Mouse (Mus musculus) heart, embryonic 12.5 days (tissue): ENCODE data around the gene Cacybp. TPM values are rescaled to one million over a fixed set of nuclear protein-coding genes. Genes with fewer than 3 reads are reported as not detected.

Experiments
- ATAC-seq: fragments of 200-750 bp; cut with Nextera tagmentation; 2 replicates; pipeline ENCODE4 v1.8.0; 2017; ENCODE audit warnings: moderate TSS enrichment, moderate library complexity; ENCODE audit not compliant: insufficient number of reproducible peaks, low FRiP score
- H3K27ac ChIP-seq: fragments of 300-500 bp; sonication (generic); 2 replicates; pipeline ENCODE4 v1.5.1; 2016; ENCODE audit warnings: mild to moderate bottlenecking, moderate library complexity; ENCODE audit not compliant: poor library complexity, severe bottlenecking
- H3K27me3 ChIP-seq: fragments of 300-500 bp; sonication (generic); replicated peaks from 2 replicates; pipeline ENCODE4 v1.6.1; 2016; ENCODE audit warnings: mild to moderate bottlenecking, moderate library complexity
- H3K36me3 ChIP-seq: fragments of 300-500 bp; sonication (generic); 2 replicates; pipeline ENCODE4 v1.6.1; 2016; ENCODE audit warnings: mild to moderate bottlenecking, moderate library complexity
- H3K4me1 ChIP-seq: fragments of 300-500 bp; sonication (generic); replicated peaks from 2 replicates; pipeline ENCODE4 v1.6.1; 2016; ENCODE audit warnings: mild to moderate bottlenecking
- H3K4me2 ChIP-seq: fragments of 300-500 bp; sonication (generic); 2 replicates; pipeline ENCODE4 v1.6.1; 2016; ENCODE audit warnings: mild to moderate bottlenecking, moderate library complexity
- H3K4me3 ChIP-seq: fragments of 300-500 bp; sonication (generic); 2 replicates; pipeline ENCODE4 v1.5.1; 2016; ENCODE audit warnings: mild to moderate bottlenecking
- H3K9ac ChIP-seq: fragments of 300-500 bp; sonication (generic); 2 replicates; pipeline ENCODE4 v1.6.1; 2016; ENCODE audit warnings: mild to moderate bottlenecking, moderate library complexity
- H3K9me3 ChIP-seq: fragments of 300-500 bp; sonication (generic); replicated peaks from 2 replicates; pipeline ENCODE4 v1.6.1; 2016; ENCODE audit warnings: mild to moderate bottlenecking, moderate library complexity
- WGBS: fragments of 180-500 bp; shearing (Covaris S2); methylation state at CpG from one replicate; pipeline ENCODE4 v1.1.7; 2016; 5-methylcytosine and 5-hydroxymethylcytosine counted together
- polyA plus RNA-seq: library from polyadenylated mRNA; unstranded; fragments of >200 nt; fragmentation: Nextera tagmentation; extraction: Ambion mirVana; gene quantifications from 2 replicates; pipeline ENCODE4 v1.2.1, GENCODE M21; 2016

Gene Cacybp
- polyA plus RNA-seq, 1 experiment from 2014 or later = 181 TPM

DNA sequence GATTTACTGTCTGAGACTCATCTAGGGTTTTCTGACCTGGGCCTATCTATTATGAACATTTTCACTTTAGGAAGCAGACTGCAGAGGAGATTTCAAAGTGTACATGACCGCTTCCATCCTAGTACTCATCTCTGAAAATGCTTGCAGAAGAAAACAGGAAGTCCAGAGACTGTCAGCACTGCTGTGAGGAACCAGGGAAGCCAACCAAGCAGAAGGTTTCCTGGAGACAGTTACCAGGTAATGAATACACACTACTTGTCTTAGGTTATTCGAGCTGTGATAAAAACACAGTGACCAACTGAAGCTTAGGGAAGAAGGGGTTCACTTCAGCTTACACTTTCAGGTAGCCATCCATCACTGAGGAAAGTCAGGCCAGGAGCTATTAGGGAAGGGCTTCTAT is 33.3 kb upstream of the Cacybp start:
- Histone ChIP-seq H3K4me1 (peaks cover 25% of the 10 kb centered on the region), H3K9ac (no peak overlapping the region), H3K4me2 (no peak overlapping the region), H3K36me3 (no peaks in the 10 kb centered on the region), H3K9me3 (no peaks in the 10 kb centered on the region), H3K27ac (no peak overlapping the region), H3K27me3 (no peaks in the 10 kb centered on the region), H3K4me3 (no peak overlapping the region)
- ATAC-seq = no peak
- 72% methylated on average over 2 of the region's 2 CpGs for WGBS

DNA sequence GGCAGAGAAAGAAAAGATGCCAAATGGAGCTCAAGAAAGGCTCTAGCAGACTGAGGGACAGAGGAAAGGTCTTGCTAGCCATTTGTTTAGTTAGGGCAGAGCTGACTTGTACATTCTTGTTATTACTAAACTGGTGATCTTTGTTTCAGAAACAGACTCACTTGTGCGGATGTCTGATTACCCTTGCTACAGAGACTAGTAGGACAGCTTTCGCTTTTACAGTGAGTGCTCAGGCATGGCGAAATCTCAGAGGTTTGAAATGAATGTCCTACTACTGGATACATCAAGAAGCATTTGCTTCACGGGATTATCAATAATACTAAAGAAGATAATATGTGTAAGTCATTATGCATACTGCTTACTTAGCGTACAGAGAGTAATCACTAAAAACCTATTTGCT is 32.0 kb upstream of the Cacybp start:
- H3K36me3 ChIP-seq = peaks cover 7% of the 10 kb centered on the region; the same call in 1 of the 2 replicates
- H3K4me3 ChIP-seq = no peak overlapping the region
- H3K27me3 ChIP-seq = no peaks in the 10 kb centered on the region
- peaks cover 15% of the 10 kb centered on the region for H3K4me1 ChIP-seq
- no peak overlapping the region for H3K9ac ChIP-seq
- H3K4me2 ChIP-seq = no peak overlapping the region
- ATAC-seq = no peak
- WGBS = 89% methylated on average over 5 of the region's 5 CpGs
- no peak overlapping the region for H3K27ac ChIP-seq
- peaks cover 4% of the 10 kb centered on the region; the same call in 1 of the 2 replicates for H3K9me3 ChIP-seq

DNA sequence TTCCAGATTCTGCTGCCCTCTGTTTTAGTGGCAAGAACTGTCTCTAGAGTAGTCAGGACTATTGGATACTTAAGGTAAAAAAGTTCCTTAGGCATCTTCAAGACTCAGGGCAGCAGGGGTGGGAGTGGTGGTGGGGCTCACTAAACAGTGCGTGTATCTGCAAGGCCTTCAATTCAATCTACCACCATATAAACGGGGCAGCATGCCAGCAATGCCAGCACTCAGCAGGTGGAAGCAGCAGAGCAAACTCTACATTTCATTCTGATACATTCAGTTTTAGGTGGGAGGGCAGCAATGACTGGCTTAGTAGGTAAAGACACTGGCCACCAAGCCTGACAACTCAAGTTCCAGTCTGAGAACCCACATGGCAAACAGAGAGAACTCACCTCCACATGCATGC is 27.4 kb upstream of the Cacybp start:
- Histone ChIP-seq H3K9ac (no peak overlapping the region), H3K27ac (no peak overlapping the region), H3K36me3 (peaks cover 7% of the 10 kb centered on the region; the same call in 1 of the 2 replicates), H3K4me3 (no peak overlapping the region), H3K9me3 (peaks cover 4% of the 10 kb centered on the region; the same call in 1 of the 2 replicates), H3K27me3 (no peaks in the 10 kb centered on the region), H3K4me1 (no peaks in the 10 kb centered on the region), H3K4me2 (no peak overlapping the region)
- 91% methylated on average over 2 of the region's 2 CpGs for WGBS
- no peak for ATAC-seq

DNA sequence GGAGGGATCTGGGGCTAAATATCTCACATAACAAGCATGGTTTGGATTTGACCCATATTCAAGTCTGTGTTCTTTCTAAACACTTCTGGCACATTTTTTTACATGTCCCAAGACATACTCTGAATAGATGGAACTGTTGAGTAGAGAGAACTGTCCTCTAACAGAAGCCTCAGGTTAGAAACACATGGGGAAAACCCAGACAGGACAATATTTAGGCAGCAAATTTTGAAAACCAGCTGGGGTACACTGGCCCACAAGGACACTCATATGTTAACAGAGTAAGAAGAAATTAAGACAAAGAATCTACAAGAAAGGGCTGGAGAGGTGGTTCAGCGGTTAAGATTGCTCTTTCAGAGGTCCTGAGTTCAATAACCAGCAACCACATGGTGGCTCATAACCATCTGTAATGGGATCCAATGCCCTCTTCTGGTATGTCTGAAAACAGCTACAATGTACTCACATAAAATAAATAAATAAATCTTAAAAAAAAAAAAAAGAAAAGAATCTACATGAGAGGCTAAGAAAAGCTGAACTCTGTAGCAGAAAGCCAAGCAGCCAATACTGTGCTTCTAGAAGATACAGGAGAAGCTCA is 26.3 kb upstream of the Cacybp start:
- H3K4me3 ChIP-seq = no peak overlapping the region
- H3K36me3 ChIP-seq = peaks cover 7% of the 10 kb centered on the region; the same call in 1 of the 2 replicates
- no peak overlapping the region for H3K27ac ChIP-seq
- 76% methylated on average over 1 of the region's 1 CpGs for WGBS
- no peaks in the 10 kb centered on the region for H3K4me1 ChIP-seq
- no peaks in the 10 kb centered on the region for H3K27me3 ChIP-seq
- H3K9ac ChIP-seq = no peak overlapping the region
- no peak for ATAC-seq
- peaks cover 4% of the 10 kb centered on the region; the same call in 1 of the 2 replicates for H3K9me3 ChIP-seq
- no peak overlapping the region for H3K4me2 ChIP-seq

DNA sequence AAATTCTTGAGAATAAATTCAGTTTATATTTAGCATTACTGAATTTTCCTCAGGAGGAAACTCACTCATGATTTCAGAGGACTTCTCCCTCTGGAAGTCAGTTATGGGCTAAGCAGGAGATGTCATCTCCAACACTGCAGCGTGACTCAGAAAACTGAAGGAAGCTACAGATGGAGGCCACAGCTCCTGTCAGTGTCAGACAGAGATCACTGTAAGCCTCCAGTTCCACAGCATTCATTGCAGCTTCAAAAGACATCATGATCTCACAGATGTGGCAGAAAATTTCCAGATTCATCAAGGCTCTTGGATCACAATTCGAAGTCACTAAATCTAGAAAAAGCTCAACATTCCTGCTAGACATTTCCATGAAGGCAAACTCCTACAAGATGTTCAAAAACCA is 25.3 kb upstream of the Cacybp start:
- H3K9me3 ChIP-seq = peaks cover 4% of the 10 kb centered on the region; the same call in 1 of the 2 replicates
- no peak overlapping the region for H3K27ac ChIP-seq
- H3K9ac ChIP-seq = no peak overlapping the region
- no peak overlapping the region for H3K4me3 ChIP-seq
- H3K4me2 ChIP-seq = no peak overlapping the region
- peaks cover 7% of the 10 kb centered on the region; the same call in 1 of the 2 replicates for H3K36me3 ChIP-seq
- 84% methylated on average over 2 of the region's 2 CpGs for WGBS
- no peaks in the 10 kb centered on the region for H3K27me3 ChIP-seq
- ATAC-seq = no peak
- no peaks in the 10 kb centered on the region for H3K4me1 ChIP-seq

DNA sequence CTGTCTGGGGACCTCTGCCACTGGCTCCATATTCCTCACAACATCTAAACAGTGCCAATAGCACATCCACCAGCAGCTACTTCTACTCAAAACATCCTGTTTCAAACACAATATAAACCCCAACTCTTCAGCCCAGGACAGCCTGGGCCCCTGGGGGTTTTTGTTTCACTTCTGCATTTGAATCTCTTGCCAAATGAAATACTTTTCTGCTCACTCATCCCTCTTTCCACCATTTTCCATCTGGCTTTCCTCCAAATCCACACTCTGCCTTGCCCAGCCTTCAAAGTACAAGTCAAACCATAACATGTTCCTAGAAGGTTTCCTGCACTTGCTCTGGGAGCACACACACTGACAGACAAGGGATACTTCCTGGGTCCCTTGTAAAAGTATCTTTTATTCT is 21.2 kb upstream of the Cacybp start:
- H3K9me3 ChIP-seq = no peaks in the 10 kb centered on the region

DNA sequence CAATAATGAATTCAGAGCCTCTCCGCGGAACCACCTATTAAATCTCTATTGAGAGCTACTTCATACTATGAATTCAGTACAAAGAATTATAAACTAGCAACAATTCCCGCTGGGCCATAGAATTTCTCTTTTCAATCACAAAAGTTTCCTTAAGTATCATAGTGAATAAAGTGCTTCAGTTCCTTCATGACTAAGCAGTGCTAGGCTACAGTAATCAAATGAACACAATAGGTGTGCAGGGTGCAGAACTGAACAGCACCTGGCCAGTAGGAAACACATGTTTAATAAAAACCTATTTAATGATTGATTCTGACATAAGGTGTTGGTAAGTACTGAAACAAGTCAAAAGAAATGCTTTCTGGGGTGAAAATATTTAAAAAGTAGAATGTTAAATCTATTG is 19.4 kb upstream of the Cacybp start:
- no peak for ATAC-seq
- Histone ChIP-seq H3K4me3 (no peak overlapping the region), H3K9me3 (no peaks in the 10 kb centered on the region), H3K4me2 (no peak overlapping the region), H3K27me3 (no peaks in the 10 kb centered on the region), H3K36me3 (no peaks in the 10 kb centered on the region), H3K27ac (no peak overlapping the region), H3K4me1 (no peaks in the 10 kb centered on the region), H3K9ac (no peak overlapping the region)
- 89% methylated on average over 3 of the region's 3 CpGs for WGBS

More for the DNA sequence above, 21.2 kb upstream of the Cacybp start:
- no peak for ATAC-seq
- Histone ChIP-seq H3K4me3 (no peak overlapping the region), H3K9ac (no peak overlapping the region), H3K27ac (peak overlapping the region; percentile 44; the same call in 1 of the 2 replicates), H3K4me1 (no peaks in the 10 kb centered on the region), H3K36me3 (no peaks in the 10 kb centered on the region), H3K4me2 (no peak overlapping the region), H3K27me3 (no peaks in the 10 kb centered on the region)

DNA sequence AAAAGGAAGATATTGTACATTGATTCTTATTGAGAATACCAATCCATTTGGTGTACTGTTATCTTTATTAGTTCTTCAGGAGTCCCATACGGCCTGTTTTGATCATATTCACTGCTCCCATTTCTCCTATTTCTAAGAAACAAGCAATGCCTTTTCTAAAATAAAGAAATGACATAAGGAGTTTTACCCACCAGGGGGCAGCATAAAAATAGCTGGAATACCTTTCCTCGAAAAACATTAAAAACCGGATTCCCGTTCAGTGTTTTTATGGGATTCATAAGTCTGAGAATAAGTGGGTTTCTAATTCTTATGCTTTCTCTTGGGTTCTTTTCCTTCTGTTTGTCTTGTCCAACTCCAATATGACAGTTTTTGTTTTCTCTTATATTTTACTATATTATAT is 18.3 kb upstream of the Cacybp start:
- ATAC-seq = no peak
- H3K4me3 ChIP-seq = no peak overlapping the region
- no peak overlapping the region for H3K4me2 ChIP-seq
- H3K27me3 ChIP-seq = no peaks in the 10 kb centered on the region
- H3K9me3 ChIP-seq = no peaks in the 10 kb centered on the region
- H3K9ac ChIP-seq = no peak overlapping the region
- H3K4me1 ChIP-seq = no peaks in the 10 kb centered on the region
- no peak overlapping the region for H3K27ac ChIP-seq
- no peaks in the 10 kb centered on the region for H3K36me3 ChIP-seq
- WGBS = 51% methylated on average over 4 of the region's 4 CpGs

DNA sequence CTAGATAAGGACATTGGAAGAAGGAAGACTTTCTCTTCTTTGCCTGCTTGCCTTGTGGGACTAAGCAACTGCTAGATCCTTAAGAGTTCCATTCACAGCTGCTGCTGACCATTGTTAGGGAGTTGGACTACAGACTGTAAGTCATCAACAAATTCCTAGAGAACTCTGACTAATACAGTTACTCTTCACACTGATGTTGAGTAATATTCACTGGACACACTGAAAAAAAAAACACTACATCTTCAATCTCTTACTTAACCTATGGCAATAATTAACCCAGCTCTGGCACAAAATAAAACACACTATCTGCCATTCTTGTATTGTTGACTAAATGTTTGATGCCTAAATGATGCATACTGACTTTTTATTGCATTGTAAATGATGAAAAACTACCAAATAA is 15.2 kb upstream of the Cacybp start:
- H3K9me3 ChIP-seq = no peaks in the 10 kb centered on the region
- no peak overlapping the region for H3K4me3 ChIP-seq
- H3K36me3 ChIP-seq = no peaks in the 10 kb centered on the region
- no peak overlapping the region for H3K4me2 ChIP-seq
- H3K27me3 ChIP-seq = no peaks in the 10 kb centered on the region
- no peak overlapping the region for H3K27ac ChIP-seq
- no peak overlapping the region for H3K9ac ChIP-seq
- ATAC-seq = no peak
- H3K4me1 ChIP-seq = no peaks in the 10 kb centered on the region

DNA sequence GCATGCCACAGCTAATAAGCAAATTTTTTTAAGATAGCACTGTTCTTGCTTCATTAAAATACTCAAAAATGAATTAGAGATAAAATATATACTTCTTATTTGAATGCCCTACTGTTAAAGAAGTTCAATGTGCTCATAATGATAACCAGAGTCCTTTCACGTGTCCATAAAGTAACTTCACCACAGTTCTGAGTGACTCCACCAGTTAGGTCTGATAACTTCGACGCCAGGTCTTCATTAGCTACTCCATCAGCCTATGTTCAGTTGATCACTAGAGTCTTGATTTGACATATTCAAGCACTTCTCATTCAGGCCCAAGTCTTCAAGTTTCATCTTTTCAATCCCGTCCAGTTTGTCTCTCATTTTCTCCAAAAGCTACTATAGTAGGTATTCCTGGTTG is 14.5 kb upstream of the Cacybp start:
- no peak for ATAC-seq
- Histone ChIP-seq H3K27ac (no peak overlapping the region), H3K9me3 (no peaks in the 10 kb centered on the region), H3K4me2 (no peak overlapping the region), H3K27me3 (no peaks in the 10 kb centered on the region), H3K4me3 (no peak overlapping the region), H3K4me1 (no peaks in the 10 kb centered on the region), H3K36me3 (no peaks in the 10 kb centered on the region), H3K9ac (no peak overlapping the region)
- WGBS = 78% methylated on average over 4 of the region's 4 CpGs

DNA sequence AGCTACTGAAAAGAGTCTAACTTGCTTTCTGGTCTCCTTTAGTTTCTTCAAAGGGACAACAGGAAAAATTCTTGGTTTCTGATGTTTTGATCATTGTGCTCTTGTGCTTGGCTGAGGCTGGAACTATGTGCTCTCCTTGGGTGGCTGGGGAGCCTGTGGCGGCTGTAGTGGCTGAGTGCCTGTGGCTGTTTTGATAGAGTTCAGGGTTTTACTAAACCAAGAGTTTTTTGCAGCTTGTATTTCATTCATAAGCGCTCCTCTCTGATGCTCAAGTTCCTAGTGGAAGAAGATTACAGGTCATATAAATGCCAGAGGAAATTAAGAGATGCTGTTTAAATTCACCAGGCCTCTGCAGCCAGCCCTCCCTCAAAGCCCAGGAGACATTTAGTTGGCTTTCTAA is 11.4 kb upstream of the Cacybp start:
- no peaks in the 10 kb centered on the region for H3K36me3 ChIP-seq
- no peak for ATAC-seq
- no peak overlapping the region for H3K4me3 ChIP-seq
- 67% methylated on average over 2 of the region's 2 CpGs for WGBS
- no peak overlapping the region for H3K27ac ChIP-seq
- H3K4me2 ChIP-seq = no peak overlapping the region
- H3K9me3 ChIP-seq = no peaks in the 10 kb centered on the region
- H3K4me1 ChIP-seq = no peaks in the 10 kb centered on the region
- no peaks in the 10 kb centered on the region for H3K27me3 ChIP-seq
- H3K9ac ChIP-seq = no peak overlapping the region

DNA sequence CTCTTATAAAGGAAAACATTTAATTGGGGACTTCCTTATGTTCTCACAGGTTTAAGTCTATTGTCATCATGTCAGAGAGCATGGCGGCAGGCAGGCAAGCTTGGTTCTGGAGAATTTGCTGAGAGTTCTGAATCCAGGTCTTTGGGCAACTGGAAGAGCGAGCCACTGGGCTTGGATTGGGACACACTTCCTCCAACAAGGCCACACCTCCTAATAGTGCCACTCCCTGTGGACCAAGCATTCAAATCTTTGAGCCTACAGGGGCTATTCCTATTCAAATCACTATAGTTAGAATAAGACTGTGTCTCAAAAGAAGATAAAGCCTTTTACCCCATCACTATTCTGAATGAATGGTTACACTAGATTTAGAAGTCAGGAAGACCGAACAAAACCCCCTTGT is 5.2 kb upstream of the Cacybp start:
- WGBS = 77% methylated on average over 3 of the region's 3 CpGs

More for the DNA sequence above, 5.2 kb upstream of the Cacybp start:
- Histone ChIP-seq H3K36me3 (no peaks in the 10 kb centered on the region), H3K9me3 (no peaks in the 10 kb centered on the region), H3K4me2 (no peak overlapping the region), H3K9ac (no peak overlapping the region), H3K4me1 (no peaks in the 10 kb centered on the region), H3K27me3 (no peaks in the 10 kb centered on the region), H3K4me3 (no peak overlapping the region), H3K27ac (no peak overlapping the region)
- ATAC-seq = no peak
